Mouse (Mus musculus) limb, embryonic 12.5 days (tissue): Measurements from ENCODE around the gene Pax3. TPM values are rescaled to one million over a fixed set of nuclear protein-coding genes. Genes with fewer than 3 reads are reported as not detected.

Source experiments
- ATAC-seq: fragments of 200-750 bp; cut with Nextera tagmentation; 2 replicates; pipeline ENCODE4 v1.8.0; 2017; ENCODE audit warnings: low read depth, moderate TSS enrichment; ENCODE audit not compliant: insufficient number of reproducible peaks, insufficient read depth, low FRiP score, low TSS enrichment
- H3K27ac ChIP-seq: fragments of 300-500 bp; sonication (generic); 2 replicates; pipeline ENCODE4 v1.5.1; 2016; ENCODE audit warnings: mild to moderate bottlenecking, moderate library complexity
- H3K27me3 ChIP-seq: fragments of 300-500 bp; sonication (generic); 2 replicates; pipeline ENCODE4 v1.6.1; 2016; ENCODE audit warnings: mild to moderate bottlenecking, moderate library complexity
- H3K36me3 ChIP-seq: fragments of 300-500 bp; sonication (generic); 2 replicates; pipeline ENCODE4 v1.6.1; 2016; ENCODE audit warnings: mild to moderate bottlenecking, moderate library complexity
- H3K4me1 ChIP-seq: fragments of 300-500 bp; sonication (generic); replicated peaks from 2 replicates; pipeline ENCODE4 v1.6.1; 2016
- H3K4me2 ChIP-seq: fragments of 300-500 bp; sonication (generic); 2 replicates; pipeline ENCODE4 v1.6.1; 2016; ENCODE audit warnings: mild to moderate bottlenecking, moderate library complexity
- H3K4me3 ChIP-seq: fragments of 300-500 bp; sonication (generic); replicated peaks from 2 replicates; pipeline ENCODE4 v1.5.1; 2016; ENCODE audit warnings: mild to moderate bottlenecking
- H3K9ac ChIP-seq: fragments of 300-500 bp; sonication (generic); replicated peaks from 2 replicates; pipeline ENCODE4 v1.6.1; 2016; ENCODE audit warnings: mild to moderate bottlenecking, moderate library complexity
- H3K9me3 ChIP-seq: fragments of 300-500 bp; sonication (generic); 2 replicates; pipeline ENCODE4 v1.6.1; 2016; ENCODE audit warnings: mild to moderate bottlenecking, moderate library complexity
- WGBS: fragments of 180-500 bp; shearing (Covaris S2); methylation state at CpG from one replicate; pipeline ENCODE4 v1.1.7; 2016; 5-methylcytosine and 5-hydroxymethylcytosine counted together
- polyA plus RNA-seq: library from polyadenylated mRNA; unstranded; fragments of >200 nt; fragmentation: Nextera tagmentation; extraction: Ambion mirVana; gene quantifications from 2 replicates; pipeline ENCODE4 v1.2.1, GENCODE M21; 2016

The Pax3 gene
- polyA plus RNA-seq, 1 experiment from 2014 or later = 1.6 TPM

DNA sequence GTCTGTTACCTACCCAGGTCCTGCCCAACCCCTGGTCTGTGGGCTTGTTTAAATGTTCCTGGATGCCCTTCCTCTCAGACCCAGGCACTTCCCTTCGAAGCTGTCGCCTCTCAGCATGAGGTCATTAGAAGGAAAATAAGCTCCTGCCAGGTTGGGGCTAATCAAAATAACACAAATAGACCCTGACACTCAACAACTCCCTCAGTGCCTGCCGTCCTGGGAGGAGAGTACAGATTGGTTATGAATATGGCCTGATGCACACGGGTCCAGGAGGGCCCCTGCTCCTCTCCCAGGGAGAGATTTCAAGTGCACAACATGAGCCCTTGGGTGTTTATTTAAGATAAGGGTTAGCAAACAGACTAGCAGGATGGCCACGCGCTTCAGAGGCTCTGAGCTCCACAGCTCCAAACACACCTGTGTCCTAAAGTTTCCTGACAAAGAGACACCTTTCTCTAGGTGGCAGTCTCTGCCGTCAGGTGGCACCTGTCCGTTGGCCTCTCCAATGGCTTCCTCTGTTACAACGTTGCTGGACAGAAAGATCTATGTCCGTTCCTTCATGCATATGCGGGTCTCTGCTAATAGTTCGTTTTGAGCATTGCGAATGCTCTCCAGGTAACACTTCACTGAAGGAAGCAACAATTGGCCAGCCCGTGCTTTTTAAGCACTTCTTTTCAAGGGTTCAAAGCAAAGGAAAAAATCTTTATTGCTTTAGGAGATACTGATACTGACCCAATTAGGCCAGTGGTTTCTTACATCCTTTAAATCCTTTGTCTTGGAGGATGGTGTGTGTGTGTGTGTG lies 56.2 kb downstream of the Pax3 start:
- Histone ChIP-seq H3K9ac (no peak overlapping the region), H3K4me3 (no peak overlapping the region), H3K27me3 (peaks cover 78% of the 10 kb centered on the region), H3K9me3 (no peaks in the 10 kb centered on the region), H3K4me1 (no peaks in the 10 kb centered on the region), H3K27ac (no peak overlapping the region), H3K36me3 (no peaks in the 10 kb centered on the region), H3K4me2 (no peak overlapping the region)
- 3% methylated on average over 14 of the region's 14 CpGs for WGBS
- ATAC-seq = no peak; the same call in 1 of the 2 replicates

- H3K9me3 ChIP-seq = no peaks in the 10 kb centered on the region
- H3K27ac ChIP-seq = no peak overlapping the region
- ATAC-seq = no peak
- H3K36me3 ChIP-seq = no peaks in the 10 kb centered on the region
- peaks cover 78% of the 10 kb centered on the region for H3K27me3 ChIP-seq
- no peak overlapping the region for H3K9ac ChIP-seq
- no peak overlapping the region for H3K4me2 ChIP-seq
- no peak overlapping the region for H3K4me3 ChIP-seq
- WGBS = 2% methylated on average over 11 of the region's 11 CpGs
- no peaks in the 10 kb centered on the region for H3K4me1 ChIP-seq
Observed at GRCm38 (mm10) chr1:78139287-78139686, 57.6 kb downstream of the Pax3 start.

DNA sequence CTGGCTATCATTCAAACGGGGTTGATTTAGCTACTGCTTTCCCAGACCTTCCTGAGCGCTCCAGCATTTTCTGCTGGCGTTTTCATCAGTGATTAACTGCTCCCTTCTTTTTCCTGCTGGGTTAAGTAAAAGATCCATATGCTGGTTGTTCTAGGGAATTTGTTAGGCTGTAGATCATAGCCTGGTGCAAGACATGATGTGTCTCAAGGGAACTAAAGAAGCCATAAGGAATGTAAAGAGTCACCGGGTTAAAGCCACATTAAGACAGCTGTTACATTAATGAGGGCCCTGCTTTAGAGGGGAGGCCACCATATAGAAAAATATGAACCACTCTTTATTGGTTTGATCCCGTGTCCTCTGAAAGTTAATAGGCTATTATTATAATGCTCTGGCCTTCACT lies 67.7 kb downstream of the Pax3 start:
- Histone ChIP-seq H3K9me3 (no peaks in the 10 kb centered on the region), H3K4me2 (no peak overlapping the region), H3K27me3 (peaks cover 31% of the 10 kb centered on the region), H3K9ac (no peak overlapping the region), H3K36me3 (no peaks in the 10 kb centered on the region), H3K27ac (0 out of 2 replicates have a peak overlapping the region, but pooled peaks have one; percentile 42), H3K4me1 (0 out of 2 replicates have a peak, but pooled peaks cover 8% of the 10 kb centered on the region), H3K4me3 (no peak overlapping the region)
- 10% methylated on average over 5 of the region's 5 CpGs for WGBS
- ATAC-seq = 0 out of 2 replicates have a peak, but pooled peaks have one; percentile 47

DNA sequence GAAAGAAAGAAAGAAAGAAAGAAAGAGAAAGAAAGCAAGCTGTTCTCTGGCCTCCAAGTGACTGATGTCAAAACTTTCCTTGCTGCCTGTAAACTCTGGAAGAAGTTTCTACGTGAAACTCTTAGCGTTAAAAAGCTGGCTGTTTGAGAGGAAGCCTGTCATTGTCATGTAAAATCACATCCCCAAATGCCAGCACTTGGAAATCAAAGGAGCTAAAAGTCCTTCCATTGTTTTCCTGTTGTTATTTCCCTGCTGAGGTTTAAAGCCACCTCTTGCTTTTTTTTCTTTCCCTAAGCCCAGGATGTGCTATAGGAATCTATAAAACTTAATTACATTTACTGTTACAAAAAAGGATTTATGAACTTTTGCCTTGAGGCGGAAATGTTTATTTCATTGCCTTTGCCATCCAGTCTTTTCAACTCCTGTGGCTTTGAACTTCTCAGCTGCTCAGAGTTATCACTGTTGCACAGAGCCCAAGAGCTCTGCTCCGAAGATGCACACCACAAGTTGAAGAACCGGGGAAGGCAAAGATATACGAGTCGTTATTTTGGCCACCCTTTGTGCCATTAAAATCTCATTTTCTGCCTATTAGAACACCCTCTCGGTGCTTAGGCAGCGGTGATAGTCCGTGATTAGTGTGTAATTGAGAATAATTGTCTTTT lies 76.9 kb downstream of the Pax3 start:
- Histone ChIP-seq H3K27me3 (peaks cover 28% of the 10 kb centered on the region), H3K4me2 (no peak overlapping the region), H3K9me3 (no peaks in the 10 kb centered on the region), H3K36me3 (no peaks in the 10 kb centered on the region), H3K4me3 (no peak overlapping the region), H3K27ac (no peak overlapping the region), H3K9ac (no peak overlapping the region), H3K4me1 (no peaks in the 10 kb centered on the region; the same call in 1 of the 2 replicates)
- WGBS = 11% methylated on average over 10 of the region's 10 CpGs
- no peak for ATAC-seq

DNA sequence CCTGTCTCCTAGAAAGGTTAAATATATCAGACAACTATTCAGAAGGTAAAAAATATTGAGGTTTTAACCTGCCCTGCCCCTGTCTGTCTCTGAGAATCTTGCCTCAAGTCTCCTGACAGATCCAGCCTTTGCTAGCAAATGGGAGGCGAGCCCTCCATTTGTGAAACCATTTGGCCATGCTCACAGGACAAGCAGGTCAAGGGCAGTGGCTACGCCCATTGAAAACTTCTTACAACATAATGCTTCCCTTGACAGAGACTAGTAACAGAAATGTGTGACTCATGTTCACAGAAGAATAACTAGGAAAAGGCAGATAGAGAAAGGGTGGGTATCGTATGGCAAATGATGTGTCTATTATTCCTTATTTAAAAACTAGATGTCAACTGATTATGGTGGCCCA lies 80.9 kb downstream of the Pax3 start:
- no peak for ATAC-seq
- WGBS = 95% methylated on average over 3 of the region's 3 CpGs
- H3K27me3 ChIP-seq = peaks cover 19% of the 10 kb centered on the region
- no peak overlapping the region for H3K4me3 ChIP-seq
- no peaks in the 10 kb centered on the region for H3K9me3 ChIP-seq
- H3K9ac ChIP-seq = no peak overlapping the region
- H3K4me1 ChIP-seq = peaks cover 13% of the 10 kb centered on the region
- H3K36me3 ChIP-seq = no peaks in the 10 kb centered on the region
- no peak overlapping the region for H3K4me2 ChIP-seq
- H3K27ac ChIP-seq = no peak overlapping the region

DNA sequence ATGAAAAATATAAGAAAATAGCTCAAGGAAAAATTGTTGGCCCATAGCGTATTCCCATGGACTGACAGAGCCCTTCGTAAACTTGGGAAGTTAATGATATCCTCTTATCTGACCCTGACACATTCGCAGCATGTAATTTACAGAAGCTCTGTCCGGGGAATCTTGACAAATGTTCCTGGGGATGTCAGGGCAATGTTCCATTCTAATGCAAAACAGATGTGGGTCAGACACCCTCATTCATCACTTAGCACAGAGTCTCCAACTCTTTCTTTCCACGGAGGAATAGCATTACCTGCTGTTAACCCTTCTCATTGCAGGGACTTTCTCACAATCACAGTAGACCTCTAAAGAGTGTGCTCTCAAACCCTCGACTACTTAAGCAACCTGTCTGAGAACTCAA lies 86.6 kb downstream of the Pax3 start:
- H3K4me3 ChIP-seq = no peak overlapping the region
- no peaks in the 10 kb centered on the region for H3K36me3 ChIP-seq
- no peak overlapping the region for H3K9ac ChIP-seq
- no peaks in the 10 kb centered on the region for H3K9me3 ChIP-seq
- 6% methylated on average over 6 of the region's 6 CpGs for WGBS
- H3K27me3 ChIP-seq = peaks cover 17% of the 10 kb centered on the region
- no peak for ATAC-seq
- H3K27ac ChIP-seq = no peak overlapping the region
- no peak overlapping the region for H3K4me2 ChIP-seq
- H3K4me1 ChIP-seq = peaks cover 13% of the 10 kb centered on the region

- 39% methylated on average over 7 of the region's 7 CpGs for WGBS
- H3K36me3 ChIP-seq = no peaks in the 10 kb centered on the region
- H3K4me2 ChIP-seq = no peak overlapping the region
- peaks cover 14% of the 10 kb centered on the region for H3K27me3 ChIP-seq
- ATAC-seq = no peak
- no peak overlapping the region for H3K4me3 ChIP-seq
- H3K27ac ChIP-seq = no peak overlapping the region
- H3K9ac ChIP-seq = no peak overlapping the region
- H3K9me3 ChIP-seq = no peaks in the 10 kb centered on the region
- H3K4me1 ChIP-seq = no peaks in the 10 kb centered on the region; the same call in 1 of the 2 replicates
Observed at GRCm38 (mm10) chr1:78103511-78103910, 93.4 kb downstream of the Pax3 start.

- WGBS = 91% methylated on average over 4 of the region's 4 CpGs
- Histone ChIP-seq H3K27me3 (peaks cover 10% of the 10 kb centered on the region; the same call in 1 of the 2 replicates), H3K9me3 (no peaks in the 10 kb centered on the region), H3K36me3 (no peaks in the 10 kb centered on the region), H3K4me1 (peaks cover 5% of the 10 kb centered on the region; the same call in 1 of the 2 replicates), H3K4me3 (no peak overlapping the region), H3K4me2 (no peak overlapping the region), H3K9ac (no peak overlapping the region), H3K27ac (no peak overlapping the region)
- ATAC-seq = no peak
Observed at GRCm38 (mm10) chr1:78093619-78094018, 103.3 kb downstream of the Pax3 start.

- Histone ChIP-seq H3K4me1 (peaks cover 5% of the 10 kb centered on the region; the same call in 1 of the 2 replicates), H3K27me3 (peaks cover 10% of the 10 kb centered on the region; the same call in 1 of the 2 replicates), H3K9ac (no peak overlapping the region), H3K27ac (no peak overlapping the region), H3K4me2 (no peak overlapping the region), H3K4me3 (no peak overlapping the region), H3K36me3 (no peaks in the 10 kb centered on the region), H3K9me3 (no peaks in the 10 kb centered on the region)
- WGBS = 56% methylated on average over 2 of the region's 2 CpGs
- ATAC-seq = no peak
Observed at GRCm38 (mm10) chr1:78088646-78089045, 108.3 kb downstream of the Pax3 start.

- peak overlapping the region; percentile 49 for H3K4me2 ChIP-seq
- H3K27ac ChIP-seq = no peak overlapping the region
- H3K27me3 ChIP-seq = no peaks in the 10 kb centered on the region
- H3K4me1 ChIP-seq = peaks cover 6% of the 10 kb centered on the region
- H3K9me3 ChIP-seq = no peaks in the 10 kb centered on the region
- no peaks in the 10 kb centered on the region for H3K36me3 ChIP-seq
- no peak overlapping the region for H3K9ac ChIP-seq
- 26% methylated on average over 18 of the region's 18 CpGs for WGBS
- ATAC-seq = no peak
- H3K4me3 ChIP-seq = peak overlapping the region; percentile 15; the same call in 1 of the 2 replicates
Observed at GRCm38 (mm10) chr1:78081761-78082160, 115.2 kb downstream of the Pax3 start.

GRCm38 (mm10) chr1:78060850-78061249 lies 136.1 kb downstream of the Pax3 start:
- no peak for ATAC-seq
- Histone ChIP-seq H3K9me3 (no peaks in the 10 kb centered on the region), H3K27ac (no peak overlapping the region), H3K36me3 (no peaks in the 10 kb centered on the region), H3K27me3 (no peaks in the 10 kb centered on the region), H3K4me1 (no peaks in the 10 kb centered on the region), H3K4me3 (no peak overlapping the region), H3K9ac (no peak overlapping the region), H3K4me2 (no peak overlapping the region)
- 55% methylated on average over 5 of the region's 5 CpGs for WGBS
